Mouse (Mus musculus): ENCODE measurements at regions not wholly inside any gene's neighbourhood (a gene's known extent, or its start where the extent isn't known, plus 50 kb on each side); places are given as distances from the start of the nearest gene placed in this dataset.

DNA sequence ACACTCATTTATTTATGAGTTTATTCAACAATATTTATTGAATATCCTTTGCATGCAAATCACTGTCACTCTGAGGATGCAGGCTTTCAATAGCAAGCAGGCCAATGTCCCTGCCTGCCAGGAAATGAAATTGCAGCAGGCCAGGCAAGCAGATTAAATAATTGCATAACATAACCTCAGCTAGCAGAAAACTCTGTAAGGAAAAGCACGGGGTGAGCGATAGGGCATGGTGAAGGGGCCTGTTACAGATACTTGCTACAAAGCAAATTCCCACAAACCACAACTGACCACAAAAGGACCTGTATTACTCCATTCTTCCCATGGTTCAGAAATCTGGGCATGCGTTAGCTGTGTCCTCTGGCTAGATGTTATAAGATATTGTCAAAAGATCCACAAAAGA lies 509.8 kb downstream of the Bnc2 start:
- TF ChIP-seq CHD2 (IDR thresholded peaks at IDR 0.05; ENCODE audit: low read length) (no peak), CTCF (conservative IDR thresholded peaks at IDR 0.05 in 1 of 2, IDR thresholded peaks at IDR 0.05 in 1 of 2; ENCODE audit: low read depth in 2 of 2, low read length in 2 of 2) (no peak), MAFK (IDR thresholded peaks at IDR 0.05; ENCODE audit: insufficient replicate concordance, low read length) (no peak), POLR2A (IDR thresholded peaks at IDR 0.05; ENCODE audit: low read depth, low read length) (no peak), EP300 (IDR thresholded peaks at IDR 0.05; ENCODE audit: low read length) (no peak), UBTF (IDR thresholded peaks at IDR 0.05; ENCODE audit: low read depth, low read length) (no peak), MAZ (IDR thresholded peaks at IDR 0.05; ENCODE audit: low read depth, low read length) (no peak), ZC3H11A (IDR thresholded peaks at IDR 0.05; ENCODE audit: low read depth, low read length) (no peak), ZNF384 (IDR thresholded peaks at IDR 0.05; ENCODE audit: low read depth, low read length) (no peak), ETS1 (conservative IDR thresholded peaks at IDR 0.05; ENCODE audit: low read depth, low read length) (no peak)
